Mouse (Mus musculus) brain, embryonic 14.5 days (tissue): ENCODE data around the gene Pde4d.

Experiments
- CTCF ChIP-seq: fragments of 200-500 bp; IDR thresholded peaks from 2 replicates; pipeline ENCODE4 v1.5.1; 2012; ENCODE audit warnings: inconsistent platforms, mild to moderate bottlenecking, moderate library complexity, borderline replicate concordance; ENCODE audit not compliant: insufficient read depth, insufficient read length; ENCODE audit errors: extremely low read depth
- POLR2A ChIP-seq: fragments of 200-500 bp; IDR thresholded peaks from 2 replicates; pipeline ENCODE4 v1.6.1; 2012; ENCODE audit warnings: mild to moderate bottlenecking, inconsistent platforms, borderline replicate concordance; ENCODE audit not compliant: poor library complexity, insufficient read depth, insufficient read length, severe bottlenecking; ENCODE audit errors: extremely low read depth

DNA sequence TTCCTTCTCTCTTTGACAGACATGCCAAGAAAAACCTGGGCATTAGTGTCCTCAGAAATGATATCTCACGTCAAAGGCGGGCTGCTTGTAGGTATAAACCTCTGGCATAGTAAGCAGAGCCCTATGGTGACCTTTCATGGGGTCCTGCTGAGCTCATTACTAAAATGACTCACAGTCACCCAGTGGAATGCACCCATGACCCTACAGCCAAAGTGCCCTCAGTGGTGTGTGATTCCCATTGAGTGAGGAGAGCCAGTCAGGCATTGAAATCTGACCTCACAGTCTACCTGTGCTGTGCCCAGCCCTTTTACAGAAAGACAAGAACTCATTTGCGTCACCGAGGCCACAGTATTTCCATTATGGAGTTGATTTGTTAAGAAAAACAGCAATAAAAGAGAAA lies 1220.2 kb downstream of the Pde4d start:
- TF ChIP-seq POLR2A (no peak), CTCF (no peak)
